Mouse (Mus musculus) midbrain, embryonic 11.5 days (tissue): ENCODE measurements around the gene Rpl12. TPM values are rescaled to one million over a fixed set of nuclear protein-coding genes. Genes with fewer than 3 reads are reported as not detected.
A peak's percentile ranks its signal among the peaks of the same experiment; 100 is the strongest.

Experiments used
- ATAC-seq: fragments of 200-750 bp; cut with Nextera tagmentation; 2 replicates; pipeline ENCODE4 v1.8.0; 2017; ENCODE audit warnings: moderate TSS enrichment, moderate library complexity; ENCODE audit not compliant: low FRiP score
- DNase-seq: peaks from one replicate; pipeline ENCODE4 v3.0.0; 2015; ENCODE audit warnings: low spot score; ENCODE audit errors: missing footprints
- H3K27ac ChIP-seq: fragments of 300-500 bp; sonication (generic); 2 replicates; pipeline ENCODE4 v1.5.1; 2014; ENCODE audit warnings: low read depth, low read length
- H3K27me3 ChIP-seq: fragments of 300-500 bp; sonication (generic); 2 replicates; pipeline ENCODE4 v1.6.1; 2014; ENCODE audit warnings: mild to moderate bottlenecking, low read length, moderate library complexity, mixed read lengths; ENCODE audit not compliant: control insufficient read depth, insufficient read depth
- H3K36me3 ChIP-seq: fragments of 300-500 bp; sonication (generic); 2 replicates; pipeline ENCODE4 v1.6.1; 2014; ENCODE audit warnings: mild to moderate bottlenecking, low read length, moderate library complexity, mixed read lengths; ENCODE audit not compliant: control insufficient read depth, insufficient read depth
- H3K4me1 ChIP-seq: fragments of 300-500 bp; sonication (generic); 2 replicates; pipeline ENCODE4 v1.6.1; 2014; ENCODE audit warnings: low read length; ENCODE audit not compliant: control insufficient read depth, insufficient read depth
- H3K4me2 ChIP-seq: fragments of 300-500 bp; sonication (generic); 2 replicates; pipeline ENCODE4 v1.6.1; 2014; ENCODE audit warnings: mild to moderate bottlenecking, moderate library complexity
- H3K4me3 ChIP-seq: fragments of 300-500 bp; sonication (generic); 2 replicates; pipeline ENCODE4 v1.5.1; 2014; ENCODE audit warnings: low read depth, low read length
- H3K9ac ChIP-seq: fragments of 300-500 bp; sonication (generic); 2 replicates; pipeline ENCODE4 v1.6.1; 2014; ENCODE audit warnings: low read length
- H3K9me3 ChIP-seq: fragments of 300-500 bp; sonication (generic); 2 replicates; pipeline ENCODE4 v1.6.1; 2016; ENCODE audit warnings: low read length; ENCODE audit not compliant: control insufficient read depth
- WGBS: fragments of 180-500 bp; shearing (Covaris S2); extraction: QIAGEN DNeasy Blood & Tissue Kit; methylation state at CpG from one replicate; pipeline ENCODE4 v1.1.7; 2014; 5-methylcytosine and 5-hydroxymethylcytosine counted together
- polyA plus RNA-seq: library from polyadenylated mRNA; unstranded; fragments of >200 nt; fragmentation: Nextera tagmentation; extraction: Ambion mirVana; gene quantifications from 2 replicates; pipeline ENCODE4 v1.2.1, GENCODE M21; 2014

Rpl12 gene
- polyA plus RNA-seq, 1 experiment from 2014 or later, result 155 TPM

- peaks cover 9% of the 10 kb centered on the region; the same call in 1 of the 2 replicates for H3K36me3 ChIP-seq
- ATAC-seq (peak; percentile 90), DNase-seq (peak; percentile 98)
- H3K27ac ChIP-seq, result peak overlapping the region; percentile 73
- H3K4me1 ChIP-seq, result peaks cover 18% of the 10 kb centered on the region
- peak overlapping the region; percentile 79 for H3K9ac ChIP-seq
- peak overlapping the region; percentile 59 for H3K4me3 ChIP-seq
- WGBS, result 1% methylated on average over 55 of the region's 55 CpGs
- H3K9me3 ChIP-seq, result no peaks in the 10 kb centered on the region
- H3K4me2 ChIP-seq, result peak overlapping the region; percentile 93
- H3K27me3 ChIP-seq, result no peaks in the 10 kb centered on the region
Measured at GRCm38 (mm10) chr2:32966689-32967631, 5.6 kb downstream of the Rpl12 start.

- peak overlapping the region; percentile 93; the same call in 1 of the 2 replicates for H3K4me2 ChIP-seq
- no peak overlapping the region for H3K9ac ChIP-seq
- peaks cover 9% of the 10 kb centered on the region; the same call in 1 of the 2 replicates for H3K36me3 ChIP-seq
- H3K27ac ChIP-seq, result no peak overlapping the region
- DNase-seq, result no peak
- no peak overlapping the region for H3K4me3 ChIP-seq
- 85% methylated on average over 9 of the region's 9 CpGs for WGBS
- peaks cover 9% of the 10 kb centered on the region for H3K4me1 ChIP-seq
- H3K27me3 ChIP-seq, result no peaks in the 10 kb centered on the region
- no peak for ATAC-seq
- H3K9me3 ChIP-seq, result no peaks in the 10 kb centered on the region
Measured at GRCm38 (mm10) chr2:32968024-32968614, 6.8 kb downstream of the Rpl12 start.

GRCm38 (mm10) chr2:32969326-32969725 lies 8.0 kb downstream of the Rpl12 start:
- 88% methylated on average over 8 of the region's 8 CpGs for WGBS
- Histone ChIP-seq H3K27me3 (no peaks in the 10 kb centered on the region), H3K4me1 (peaks cover 5% of the 10 kb centered on the region), H3K4me2 (no peak overlapping the region), H3K27ac (no peak overlapping the region), H3K9ac (no peak overlapping the region), H3K36me3 (peaks cover 5% of the 10 kb centered on the region; the same call in 1 of the 2 replicates), H3K9me3 (no peaks in the 10 kb centered on the region), H3K4me3 (no peak overlapping the region)
- ATAC-seq, result no peak
- DNase-seq, result no peak

GRCm38 (mm10) chr2:32971235-32971634 lies 9.9 kb downstream of the Rpl12 start:
- H3K4me1 ChIP-seq, result peaks cover 5% of the 10 kb centered on the region
- no peak overlapping the region for H3K4me3 ChIP-seq
- H3K36me3 ChIP-seq, result 0 out of 2 replicates have a peak, but pooled peaks cover 3% of the 10 kb centered on the region
- H3K27ac ChIP-seq, result no peak overlapping the region
- no peak overlapping the region for H3K4me2 ChIP-seq
- no peaks in the 10 kb centered on the region for H3K9me3 ChIP-seq
- no peaks in the 10 kb centered on the region for H3K27me3 ChIP-seq
- ATAC-seq, result no peak
- DNase-seq, result no peak
- WGBS, result 37% methylated on average over 9 of the region's 9 CpGs
- H3K9ac ChIP-seq, result no peak overlapping the region

GRCm38 (mm10) chr2:32974216-32974615 lies 12.9 kb downstream of the Rpl12 start:
- 93% methylated on average over 8 of the region's 8 CpGs for WGBS
- Histone ChIP-seq H3K4me3 (no peak overlapping the region), H3K4me1 (no peaks in the 10 kb centered on the region), H3K4me2 (no peak overlapping the region), H3K9me3 (no peaks in the 10 kb centered on the region), H3K27me3 (no peaks in the 10 kb centered on the region), H3K9ac (no peak overlapping the region), H3K27ac (no peak overlapping the region), H3K36me3 (0 out of 2 replicates have a peak, but pooled peaks cover 3% of the 10 kb centered on the region)
- ATAC-seq, result no peak
- no peak for DNase-seq

GRCm38 (mm10) chr2:32977114-32977513 lies 15.8 kb downstream of the Rpl12 start:
- no peak for ATAC-seq
- H3K4me3 ChIP-seq, result no peak overlapping the region
- no peak overlapping the region for H3K27ac ChIP-seq
- no peaks in the 10 kb centered on the region for H3K27me3 ChIP-seq
- peaks cover 8% of the 10 kb centered on the region for H3K4me1 ChIP-seq
- no peak overlapping the region for H3K4me2 ChIP-seq
- H3K9me3 ChIP-seq, result no peaks in the 10 kb centered on the region
- DNase-seq, result no peak
- no peak overlapping the region for H3K9ac ChIP-seq
- 0 out of 2 replicates have a peak, but pooled peaks cover 3% of the 10 kb centered on the region for H3K36me3 ChIP-seq
- whole genome bisulfite sequencing, result 85% methylated on average over 5 of the region's 5 CpGs

GRCm38 (mm10) chr2:32978675-32979074 lies 17.3 kb downstream of the Rpl12 start:
- Histone ChIP-seq H3K4me1 (peaks cover 15% of the 10 kb centered on the region), H3K9ac (no peak overlapping the region), H3K9me3 (no peaks in the 10 kb centered on the region), H3K36me3 (0 out of 2 replicates have a peak, but pooled peaks cover under 1% of the 10 kb centered on the region), H3K27ac (no peak overlapping the region), H3K27me3 (no peaks in the 10 kb centered on the region), H3K4me2 (no peak overlapping the region), H3K4me3 (no peak overlapping the region)
- ATAC-seq (no peak), DNase-seq (no peak)
- 87% methylated on average over 3 of the region's 3 CpGs for WGBS

GRCm38 (mm10) chr2:32979675-32980074 lies 18.3 kb downstream of the Rpl12 start:
- no peak for ATAC-seq
- WGBS, result 88% methylated on average over 7 of the region's 7 CpGs
- no peaks in the 10 kb centered on the region for H3K27me3 ChIP-seq

GRCm38 (mm10) chr2:32981281-32981680 lies 19.9 kb downstream of the Rpl12 start:
- Histone ChIP-seq H3K9me3 (no peaks in the 10 kb centered on the region), H3K4me2 (peak overlapping the region; percentile 99), H3K4me3 (peak overlapping the region; percentile 82), H3K27ac (peak overlapping the region; percentile 56; the same call in 1 of the 2 replicates), H3K9ac (peak overlapping the region; percentile 83), H3K36me3 (no peaks in the 10 kb centered on the region), H3K27me3 (no peaks in the 10 kb centered on the region), H3K4me1 (peaks cover 15% of the 10 kb centered on the region)
- ATAC-seq (peak; percentile 40; the same call in 1 of the 2 replicates), DNase-seq (peak; percentile 92)
- WGBS, result 1% methylated on average over 23 of the region's 23 CpGs

More at GRCm38 (mm10) chr2:32979675-32980074, 18.3 kb downstream of the Rpl12 start:
- Histone ChIP-seq H3K36me3 (no peaks in the 10 kb centered on the region), H3K4me1 (peaks cover 15% of the 10 kb centered on the region), H3K9ac (no peak overlapping the region), H3K4me2 (no peak overlapping the region), H3K27ac (no peak overlapping the region), H3K9me3 (no peaks in the 10 kb centered on the region), H3K4me3 (no peak overlapping the region)
- DNase-seq, result no peak
